Mouse (Mus musculus) liver, adult 2 months (tissue): ENCODE measurements around the gene 4930522H14Rik. TPM values are rescaled to one million over a fixed set of nuclear protein-coding genes. Genes with fewer than 3 reads are reported as not detected.
A peak's percentile ranks its signal among the peaks of the same experiment; 100 is the strongest.

Source experiments
- DNase-seq: peaks from one replicate; pipeline ENCODE4 v3.0.0-alpha.2; 2011; ENCODE audit warnings: low read depth, low spot score; ENCODE audit errors: extremely low read depth
- H3K27ac ChIP-seq: fragments of 200-500 bp; replicated peaks from 2 replicates; pipeline ENCODE4 v1.5.1; 2012; ENCODE audit warnings: low read depth, mild to moderate bottlenecking, control low read depth, inconsistent platforms, low read length; ENCODE audit not compliant: insufficient read depth
- H3K27me3 ChIP-seq: fragments of 200-500 bp; 2 replicates; pipeline ENCODE4 v1.6.1; 2012; ENCODE audit warnings: mild to moderate bottlenecking, moderate library complexity, low read length, inconsistent platforms; ENCODE audit not compliant: control insufficient read depth, insufficient read depth
- H3K36me3 ChIP-seq: fragments of 200-500 bp; 2 replicates; pipeline ENCODE4 v1.6.1; 2012; ENCODE audit warnings: low read length, inconsistent platforms; ENCODE audit not compliant: control insufficient read depth, insufficient read depth
- H3K4me1 ChIP-seq: fragments of 200-500 bp; 2 replicates; pipeline ENCODE4 v1.6.1; 2011; ENCODE audit warnings: low read length; ENCODE audit not compliant: control insufficient read depth, insufficient read depth
- H3K4me3 ChIP-seq: fragments of 200-500 bp; 2 replicates; pipeline ENCODE4 v1.5.1; 2011; ENCODE audit warnings: low read depth, mild to moderate bottlenecking, control low read depth, low read length, moderate library complexity; ENCODE audit not compliant: insufficient read depth
- H3K79me2 ChIP-seq: fragments of 200-500 bp; 2 replicates; pipeline ENCODE4 v1.6.1; 2012; ENCODE audit warnings: inconsistent platforms, mild to moderate bottlenecking, low read length, moderate library complexity; ENCODE audit not compliant: control insufficient read depth, insufficient read depth
- H3K9ac ChIP-seq: fragments of 200-500 bp; 2 replicates; pipeline ENCODE4 v1.6.1; 2012; ENCODE audit warnings: low read depth, mild to moderate bottlenecking, control low read depth, inconsistent platforms, low read length
- CTCF ChIP-seq: fragments of 200-500 bp; IDR thresholded peaks from 2 replicates; pipeline ENCODE4 v1.5.1; 2011; ENCODE audit warnings: low read depth, low read length, control low read depth
- POLR2A ChIP-seq: fragments of 200-500 bp; IDR thresholded peaks from 2 replicates; pipeline ENCODE4 v1.6.1; 2011; ENCODE audit warnings: low read length, control low read depth; ENCODE audit not compliant: insufficient read depth; ENCODE audit errors: extremely low read depth
- WGBS: fragments of 180-500 bp; shearing (Covaris S2); methylation state at CpG from one replicate; pipeline ENCODE4 v1.1.7; 2018; 5-methylcytosine and 5-hydroxymethylcytosine counted together
- polyA plus RNA-seq: library from polyadenylated mRNA; depleted of rRNA; stranded (reverse); fragments of >200 nt; gene quantifications from 2 replicates; pipeline ENCODE4 v1.2.3, GENCODE M21; 2012
- total RNA-seq: library from RNA; depleted of rRNA; stranded (reverse); fragments of >200 nt; gene quantifications from 2 replicates; pipeline ENCODE4 v1.2.3, GENCODE M21; 2014

The 4930522H14Rik gene
- total and polyA plus RNA-seq, 2 experiments = not detected

DNA sequence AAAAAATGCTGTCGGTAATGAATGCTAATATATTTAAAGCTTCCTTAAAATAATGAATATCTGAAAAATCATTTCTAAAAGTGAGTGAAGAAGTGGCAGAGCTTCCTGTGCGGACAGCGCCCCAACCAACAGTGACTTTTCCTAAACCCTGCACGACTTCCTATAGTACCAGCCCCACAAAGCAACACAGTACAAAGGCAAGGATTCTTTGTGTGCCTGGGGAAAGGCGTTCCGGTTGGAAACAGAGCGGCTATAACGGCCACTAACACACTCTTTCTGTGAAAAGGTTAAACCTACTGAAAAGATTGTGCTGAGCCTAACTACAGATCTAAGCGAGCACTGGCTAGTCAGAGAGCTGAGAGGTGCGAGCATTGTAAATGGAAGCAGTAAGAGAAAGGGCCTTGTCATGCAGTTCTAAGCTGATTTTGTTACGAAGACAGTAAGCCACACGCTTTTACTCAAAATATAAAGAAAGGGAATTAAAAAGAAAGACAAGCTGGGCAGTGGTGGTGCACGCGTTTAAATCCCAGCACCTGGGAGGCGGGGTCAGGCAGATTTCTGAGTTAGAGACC, 766 bp downstream of the 4930522H14Rik start:
- Histone ChIP-seq H3K9ac (no peak overlapping the region), H3K79me2 (no peaks in the 10 kb centered on the region), H3K36me3 (no peaks in the 10 kb centered on the region), H3K27me3 (no peaks in the 10 kb centered on the region), H3K4me1 (no peaks in the 10 kb centered on the region), H3K4me3 (no peak overlapping the region), H3K27ac (no peak overlapping the region)
- no peak for TF ChIP-seq CTCF
- TF ChIP-seq POLR2A = no peak
- DNase-seq = no peak
- 83% methylated on average over 15 of the region's 15 CpGs for whole genome bisulfite sequencing

DNA sequence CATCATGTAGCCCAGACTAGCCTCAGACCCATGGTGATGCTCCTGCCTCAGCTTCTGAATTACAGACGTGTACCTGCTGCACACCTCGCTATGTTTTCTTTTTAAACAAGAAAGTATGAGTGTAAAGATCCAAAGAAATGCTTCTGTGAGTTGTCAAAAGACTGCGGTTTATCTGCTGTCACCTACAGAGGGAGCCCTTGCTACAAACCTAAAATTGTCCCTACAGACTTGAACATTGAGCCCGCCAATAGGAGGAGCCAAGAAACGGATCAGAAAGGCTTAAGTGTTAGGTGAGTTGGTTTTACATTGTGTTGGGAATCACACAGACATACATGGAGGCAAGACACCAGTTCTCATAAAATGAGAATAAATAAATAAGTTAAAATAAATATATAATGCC, 26.2 kb downstream of the 4930522H14Rik start:
- no peaks in the 10 kb centered on the region for H3K36me3 ChIP-seq

DNA sequence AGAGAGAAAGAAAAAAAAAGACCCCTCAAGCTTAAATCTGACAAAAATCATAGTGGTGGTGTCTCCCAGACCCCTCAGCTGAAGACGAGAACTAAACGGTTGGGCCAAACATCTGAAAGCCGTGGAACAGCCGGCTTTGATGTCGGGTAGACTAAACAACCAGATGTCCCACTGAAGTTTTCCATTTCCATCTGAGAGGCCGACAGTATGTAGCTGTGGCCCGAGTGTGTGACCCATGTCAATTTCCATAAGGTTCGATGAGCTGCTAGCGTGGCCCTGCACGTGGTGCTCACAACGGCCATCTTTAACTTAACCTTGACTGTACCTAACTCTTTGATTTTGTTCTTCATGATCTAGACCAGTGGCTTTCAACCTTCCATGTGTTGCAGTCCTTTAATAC, 32.6 kb downstream of the 4930522H14Rik start:
- no peaks in the 10 kb centered on the region for H3K27me3 ChIP-seq
- no peak for DNase-seq
- H3K4me3 ChIP-seq = no peak overlapping the region
- no peak overlapping the region for H3K9ac ChIP-seq
- H3K27ac ChIP-seq = no peak overlapping the region
- no peak for TF ChIP-seq CTCF
- no peak for TF ChIP-seq POLR2A
- 88% methylated on average over 11 of the region's 11 CpGs for WGBS
- no peaks in the 10 kb centered on the region for H3K4me1 ChIP-seq
- H3K36me3 ChIP-seq = no peaks in the 10 kb centered on the region
- no peaks in the 10 kb centered on the region for H3K79me2 ChIP-seq

More for the DNA sequence above, 26.2 kb downstream of the 4930522H14Rik start:
- H3K4me3 ChIP-seq = no peak overlapping the region
- no peak overlapping the region for H3K27ac ChIP-seq
- H3K4me1 ChIP-seq = 0 out of 2 replicates have a peak, but pooled peaks cover 2% of the 10 kb centered on the region
- H3K27me3 ChIP-seq = no peaks in the 10 kb centered on the region
- TF ChIP-seq POLR2A (no peak), CTCF (no peak; the same call in 1 of the 2 replicates)
- no peak overlapping the region for H3K9ac ChIP-seq
- no peaks in the 10 kb centered on the region for H3K79me2 ChIP-seq
- under 1% methylated on average over 5 of the region's 5 CpGs for WGBS
- DNase-seq = peak; percentile 67

GRCm38 (mm10) chr4:109493581-109493980, 37.5 kb downstream of the 4930522H14Rik start:
- DNase-seq = no peak
- Histone ChIP-seq H3K4me3 (no peak overlapping the region), H3K27ac (no peak overlapping the region), H3K27me3 (no peaks in the 10 kb centered on the region), H3K9ac (no peak overlapping the region), H3K79me2 (no peaks in the 10 kb centered on the region), H3K4me1 (no peaks in the 10 kb centered on the region), H3K36me3 (no peaks in the 10 kb centered on the region)
- no peak for TF ChIP-seq CTCF
- TF ChIP-seq POLR2A = no peak

DNA sequence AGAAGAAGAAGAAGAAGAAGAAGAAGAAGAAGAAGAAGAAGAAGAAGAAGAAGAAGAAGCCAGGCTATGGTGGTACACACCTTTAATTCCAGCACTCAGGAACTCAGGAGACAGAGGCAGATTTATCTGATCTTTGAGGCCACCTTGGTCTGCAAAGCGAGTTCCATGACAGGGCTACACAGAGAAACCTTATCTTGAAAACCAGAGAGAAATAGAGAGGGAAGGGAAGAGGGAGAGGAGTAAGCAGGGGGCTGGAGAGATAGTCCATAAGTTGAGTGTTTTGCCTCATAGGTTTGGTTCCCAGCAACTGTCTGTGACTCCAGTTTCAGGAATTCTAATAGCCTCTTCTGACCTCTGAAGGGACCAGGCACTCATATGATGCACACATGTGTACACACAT, 42.3 kb downstream of the 4930522H14Rik start:
- Histone ChIP-seq H3K27me3 (no peaks in the 10 kb centered on the region), H3K36me3 (no peaks in the 10 kb centered on the region), H3K9ac (no peak overlapping the region), H3K4me3 (no peak overlapping the region), H3K27ac (no peak overlapping the region), H3K4me1 (no peaks in the 10 kb centered on the region; the same call in 1 of the 2 replicates), H3K79me2 (no peaks in the 10 kb centered on the region)
- TF ChIP-seq CTCF = no peak
- no peak for TF ChIP-seq POLR2A
- DNase-seq = no peak
- WGBS = 85% methylated on average over 1 of the region's 1 CpGs

DNA sequence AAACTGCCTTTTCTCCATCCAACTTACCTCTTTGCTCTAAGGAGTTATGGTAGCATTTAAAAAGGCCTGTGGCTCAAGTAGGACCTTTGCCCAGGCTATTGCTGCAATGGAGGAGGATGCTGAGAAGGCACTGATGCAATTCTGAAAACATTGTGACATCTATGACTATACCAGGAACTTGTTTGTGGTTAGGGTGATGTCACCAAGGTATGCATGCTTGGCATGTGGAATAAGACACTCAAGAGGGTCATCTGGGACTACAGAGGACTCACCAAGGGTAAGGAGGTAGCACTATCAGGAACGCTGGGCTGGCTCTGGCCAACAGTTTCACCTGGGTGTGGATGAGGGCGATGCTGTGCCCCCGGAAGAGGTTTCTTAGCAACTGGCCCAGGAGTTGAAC, 46.5 kb downstream of the 4930522H14Rik start, which contains the start of gene Rnf11:
Gene Rnf11, minus strand, starts transcription at position 108 of the 400 bp plus-strand sequence.
- no peak for TF ChIP-seq POLR2A
- no peak for TF ChIP-seq CTCF
- no peaks in the 10 kb centered on the region for H3K36me3 ChIP-seq
- H3K27me3 ChIP-seq = no peaks in the 10 kb centered on the region
- H3K4me1 ChIP-seq = no peaks in the 10 kb centered on the region; the same call in 1 of the 2 replicates
- no peak within 1 kb of the TSS for H3K9ac ChIP-seq
- peak; percentile 46 for DNase-seq
- H3K4me3 ChIP-seq = no peak within 1 kb of the TSS
- no peak within 1 kb of the TSS for H3K27ac ChIP-seq
- 77% methylated on average over 3 of the region's 3 CpGs for WGBS
- H3K79me2 ChIP-seq = no peaks in the 10 kb centered on the region
